Mouse (Mus musculus): ENCODE measurements around the gene Rnf167. TPM values are rescaled to one million over a fixed set of nuclear protein-coding genes. Genes with fewer than 3 reads are reported as not detected.

The Rnf167 gene
- total RNA-seq, 2 experiments from 2014 or later: 88.7 to 91.8 TPM

GRCm38 (mm10) chr11:70654198-70654922 lies 7.3 kb downstream of the Rnf167 start, which contains the start of gene Pfn1:
TSS of gene Pfn1 (minus strand) at chr11:70654644.
- peak; percentile 52 to 79 for DNase-seq (ENCODE audit: low spot score in 2 of 2)

GRCm38 (mm10) chr11:70654923-70655570 lies 8.0 kb downstream of the Rnf167 start:
- DNase-seq (ENCODE audit: low spot score in 2 of 2): peak in 1 of 2 experiments; percentile 72

GRCm38 (mm10) chr11:70655571-70656455 lies 8.8 kb downstream of the Rnf167 start:
- DNase-seq (ENCODE audit: low spot score in 2 of 2): no peak

GRCm38 (mm10) chr11:70656456-70656927 lies 9.5 kb downstream of the Rnf167 start:
- DNase-seq (ENCODE audit: low spot score in 2 of 2): no peak

GRCm38 (mm10) chr11:70656964-70657363 lies 9.9 kb downstream of the Rnf167 start, which contains the start of gene Eno3:
TSS of gene Eno3 (plus strand) at chr11:70657202.
- no peak for DNase-seq (ENCODE audit: low spot score in 2 of 2)

- no peak for DNase-seq (ENCODE audit: low spot score in 2 of 2)
These were observed 10.5 kb downstream of the Rnf167 start for GRCm38 (mm10) chr11:70657573-70657972.

- DNase-seq (ENCODE audit: low spot score in 2 of 2): no peak
These were observed 11.0 kb downstream of the Rnf167 start for GRCm38 (mm10) chr11:70657991-70658390.

- no peak for DNase-seq (ENCODE audit: low spot score in 2 of 2)
These were observed 11.5 kb downstream of the Rnf167 start for GRCm38 (mm10) chr11:70658521-70658920.

GRCm38 (mm10) chr11:70658942-70659341 lies 11.9 kb downstream of the Rnf167 start:
- DNase-seq (ENCODE audit: low spot score in 2 of 2): no peak

- no peak for DNase-seq (ENCODE audit: low spot score in 2 of 2)
These were observed 13.5 kb downstream of the Rnf167 start for GRCm38 (mm10) chr11:70660571-70660970.

- no peak for DNase-seq (ENCODE audit: low spot score in 2 of 2)
These were observed 16.1 kb downstream of the Rnf167 start for GRCm38 (mm10) chr11:70663101-70663500.

GRCm38 (mm10) chr11:70663957-70664356 lies 16.9 kb downstream of the Rnf167 start:
- DNase-seq (ENCODE audit: low spot score in 2 of 2): no peak

GRCm38 (mm10) chr11:70664741-70665140 lies 17.7 kb downstream of the Rnf167 start:
- DNase-seq (ENCODE audit: low spot score in 2 of 2): no peak

GRCm38 (mm10) chr11:70666687-70667086 lies 19.7 kb downstream of the Rnf167 start:
- no peak for DNase-seq (ENCODE audit: low spot score in 2 of 2)

GRCm38 (mm10) chr11:70667271-70668150 lies 20.5 kb downstream of the Rnf167 start:
- no peak for DNase-seq (ENCODE audit: low spot score in 2 of 2)

- no peak for DNase-seq (ENCODE audit: low spot score in 2 of 2)
These were observed 21.3 kb downstream of the Rnf167 start for GRCm38 (mm10) chr11:70668335-70668770.

GRCm38 (mm10) chr11:70668771-70669505 lies 21.9 kb downstream of the Rnf167 start, which contains the start of gene Spag7:
TSS of gene Spag7 (minus strand) at chr11:70669416.
- DNase-seq (ENCODE audit: low spot score in 2 of 2): peak; percentile 98 to 99

- DNase-seq (ENCODE audit: low spot score in 2 of 2): peak; percentile 43 to 75
These were observed 22.7 kb downstream of the Rnf167 start for GRCm38 (mm10) chr11:70669582-70670345.

- DNase-seq (ENCODE audit: low spot score in 2 of 2): no peak
These were observed 23.4 kb downstream of the Rnf167 start for GRCm38 (mm10) chr11:70670483-70670882.

All from layer of hippocampus, adult 18-20 months (tissue).